Mouse (Mus musculus) midbrain, embryonic 11.5 days (tissue): ENCODE data around the gene Chrd. TPM values are rescaled to one million over a fixed set of nuclear protein-coding genes. Genes with fewer than 3 reads are reported as not detected.
A peak's percentile ranks its signal among the peaks of the same experiment; 100 is the strongest.

Source experiments
- ATAC-seq: fragments of 200-750 bp; cut with Nextera tagmentation; 2 replicates; pipeline ENCODE4 v1.8.0; 2017; ENCODE audit warnings: moderate TSS enrichment, moderate library complexity; ENCODE audit not compliant: low FRiP score
- DNase-seq: peaks from one replicate; pipeline ENCODE4 v3.0.0; 2015; ENCODE audit warnings: low spot score; ENCODE audit errors: missing footprints
- H3K27ac ChIP-seq: fragments of 300-500 bp; sonication (generic); 2 replicates; pipeline ENCODE4 v1.5.1; 2014; ENCODE audit warnings: low read depth, low read length
- H3K27me3 ChIP-seq: fragments of 300-500 bp; sonication (generic); 2 replicates; pipeline ENCODE4 v1.6.1; 2014; ENCODE audit warnings: mild to moderate bottlenecking, low read length, moderate library complexity, mixed read lengths; ENCODE audit not compliant: control insufficient read depth, insufficient read depth
- H3K36me3 ChIP-seq: fragments of 300-500 bp; sonication (generic); 2 replicates; pipeline ENCODE4 v1.6.1; 2014; ENCODE audit warnings: mild to moderate bottlenecking, low read length, moderate library complexity, mixed read lengths; ENCODE audit not compliant: control insufficient read depth, insufficient read depth
- H3K4me1 ChIP-seq: fragments of 300-500 bp; sonication (generic); 2 replicates; pipeline ENCODE4 v1.6.1; 2014; ENCODE audit warnings: low read length; ENCODE audit not compliant: control insufficient read depth, insufficient read depth
- H3K4me2 ChIP-seq: fragments of 300-500 bp; sonication (generic); 2 replicates; pipeline ENCODE4 v1.6.1; 2014; ENCODE audit warnings: mild to moderate bottlenecking, moderate library complexity
- H3K4me3 ChIP-seq: fragments of 300-500 bp; sonication (generic); 2 replicates; pipeline ENCODE4 v1.5.1; 2014; ENCODE audit warnings: low read depth, low read length
- H3K9ac ChIP-seq: fragments of 300-500 bp; sonication (generic); 2 replicates; pipeline ENCODE4 v1.6.1; 2014; ENCODE audit warnings: low read length
- H3K9me3 ChIP-seq: fragments of 300-500 bp; sonication (generic); 2 replicates; pipeline ENCODE4 v1.6.1; 2016; ENCODE audit warnings: low read length; ENCODE audit not compliant: control insufficient read depth
- whole genome bisulfite sequencing: fragments of 180-500 bp; shearing (Covaris S2); extraction: QIAGEN DNeasy Blood & Tissue Kit; methylation state at CpG from one replicate; pipeline ENCODE4 v1.1.7; 2014; 5-methylcytosine and 5-hydroxymethylcytosine counted together
- polyA plus RNA-seq: library from polyadenylated mRNA; unstranded; fragments of >200 nt; fragmentation: Nextera tagmentation; extraction: Ambion mirVana; gene quantifications from 2 replicates; pipeline ENCODE4 v1.2.1, GENCODE M21; 2014

Gene Chrd
- polyA plus RNA-seq, 1 experiment from 2014 or later, result 2.7 TPM

DNA sequence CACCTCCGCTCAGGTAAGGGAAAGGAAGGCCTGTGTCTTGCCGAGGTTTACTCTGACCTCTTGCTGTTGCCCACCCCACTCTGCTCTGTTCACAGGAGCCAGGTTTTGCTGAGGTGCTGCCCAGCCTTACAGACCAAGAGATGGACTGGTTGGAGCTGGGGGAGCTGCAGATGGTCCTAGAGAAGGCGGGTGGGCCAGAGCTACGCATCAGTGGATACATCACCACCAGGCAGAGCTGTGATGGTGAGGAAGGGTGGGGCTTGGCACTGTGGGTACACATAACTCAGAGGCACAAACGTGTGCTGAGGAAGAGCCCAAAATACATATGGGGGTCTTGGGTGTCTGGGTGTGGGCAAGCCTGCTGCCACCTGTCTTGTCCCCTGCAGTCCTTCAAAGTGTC, 2.7 kb downstream of the Chrd start:
- Histone ChIP-seq H3K36me3 (no peaks in the 10 kb centered on the region), H3K9me3 (no peaks in the 10 kb centered on the region), H3K4me1 (peaks cover 18% of the 10 kb centered on the region), H3K27ac (no peak overlapping the region), H3K4me3 (no peak overlapping the region), H3K4me2 (no peak overlapping the region), H3K9ac (no peak overlapping the region), H3K27me3 (peaks cover 27% of the 10 kb centered on the region)
- ATAC-seq, result no peak
- no peak for DNase-seq
- 82% methylated on average over 5 of the region's 5 CpGs for WGBS

DNA sequence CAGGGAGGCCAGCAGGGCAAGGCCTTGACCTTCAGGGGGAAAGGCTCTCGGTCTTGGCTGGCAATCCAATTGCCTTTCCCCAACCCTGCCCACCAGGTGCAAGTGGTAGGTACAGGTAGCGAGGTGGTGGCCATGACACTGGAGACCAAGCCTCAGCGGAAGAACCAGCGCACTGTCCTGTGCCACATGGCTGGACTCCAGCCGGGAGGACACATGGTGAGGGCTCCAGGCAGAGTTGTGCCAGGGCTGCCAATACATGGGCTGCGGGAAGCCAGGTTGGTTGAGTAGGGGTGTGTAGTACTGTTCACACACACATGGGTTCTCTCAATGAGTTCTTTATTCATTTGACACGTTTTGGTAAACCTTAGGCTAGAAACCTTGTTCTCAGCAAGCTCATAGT, 3.2 kb downstream of the Chrd start:
- no peak for ATAC-seq
- Histone ChIP-seq H3K27ac (no peak overlapping the region), H3K36me3 (no peaks in the 10 kb centered on the region), H3K27me3 (peaks cover 27% of the 10 kb centered on the region), H3K9ac (no peak overlapping the region), H3K4me1 (peaks cover 18% of the 10 kb centered on the region), H3K9me3 (no peaks in the 10 kb centered on the region), H3K4me3 (no peak overlapping the region), H3K4me2 (no peak overlapping the region)
- 83% methylated on average over 7 of the region's 7 CpGs for WGBS
- DNase-seq, result no peak

DNA sequence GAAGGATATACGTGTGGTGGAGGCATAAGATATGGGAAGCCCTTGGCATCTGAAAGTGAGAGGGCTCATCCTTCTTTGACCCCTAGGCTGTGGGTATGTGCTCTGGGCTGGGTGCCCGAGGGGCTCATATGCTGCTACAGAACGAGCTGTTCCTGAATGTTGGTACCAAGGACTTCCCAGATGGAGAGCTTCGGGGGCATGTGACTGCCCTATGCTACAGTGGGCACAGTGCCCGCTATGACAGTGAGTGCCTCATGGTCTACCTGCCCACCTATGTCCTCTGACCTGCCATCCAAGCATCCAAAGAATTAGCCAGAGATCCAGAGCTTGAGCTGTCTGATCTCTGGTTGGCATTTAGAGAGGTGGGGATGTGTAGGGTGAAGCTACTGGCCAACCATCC, 3.9 kb downstream of the Chrd start:
- Histone ChIP-seq H3K4me3 (no peak overlapping the region), H3K4me2 (no peak overlapping the region), H3K4me1 (peaks cover 18% of the 10 kb centered on the region), H3K9ac (no peak overlapping the region), H3K9me3 (no peaks in the 10 kb centered on the region), H3K27ac (no peak overlapping the region), H3K36me3 (no peaks in the 10 kb centered on the region), H3K27me3 (peaks cover 27% of the 10 kb centered on the region)
- ATAC-seq (no peak), DNase-seq (no peak)
- 89% methylated on average over 5 of the region's 5 CpGs for WGBS

DNA sequence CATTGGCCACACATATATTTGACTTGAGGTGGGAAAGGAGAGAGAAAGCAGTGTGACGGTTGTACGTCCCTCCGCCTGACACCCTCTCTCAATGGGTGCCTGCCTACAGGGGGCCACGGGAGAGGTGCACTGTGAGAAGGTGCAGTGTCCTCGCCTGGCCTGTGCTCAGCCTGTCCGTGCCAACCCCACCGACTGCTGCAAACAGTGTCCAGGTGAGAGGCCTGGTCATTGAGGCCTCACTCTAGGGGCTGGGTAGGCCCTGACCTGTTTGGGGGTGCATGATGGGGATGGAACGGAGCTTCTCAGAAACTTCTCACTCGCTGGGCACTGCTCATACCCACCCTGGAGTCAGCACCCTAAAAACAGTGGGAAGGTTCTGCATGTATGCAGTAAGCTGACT, 6.9 kb downstream of the Chrd start:
- Histone ChIP-seq H3K27ac (no peak overlapping the region), H3K27me3 (peaks cover 12% of the 10 kb centered on the region), H3K9ac (no peak overlapping the region), H3K36me3 (no peaks in the 10 kb centered on the region), H3K9me3 (no peaks in the 10 kb centered on the region), H3K4me1 (no peaks in the 10 kb centered on the region), H3K4me3 (no peak overlapping the region), H3K4me2 (no peak overlapping the region)
- ATAC-seq (no peak), DNase-seq (no peak)
- 93% methylated on average over 9 of the region's 9 CpGs for WGBS

DNA sequence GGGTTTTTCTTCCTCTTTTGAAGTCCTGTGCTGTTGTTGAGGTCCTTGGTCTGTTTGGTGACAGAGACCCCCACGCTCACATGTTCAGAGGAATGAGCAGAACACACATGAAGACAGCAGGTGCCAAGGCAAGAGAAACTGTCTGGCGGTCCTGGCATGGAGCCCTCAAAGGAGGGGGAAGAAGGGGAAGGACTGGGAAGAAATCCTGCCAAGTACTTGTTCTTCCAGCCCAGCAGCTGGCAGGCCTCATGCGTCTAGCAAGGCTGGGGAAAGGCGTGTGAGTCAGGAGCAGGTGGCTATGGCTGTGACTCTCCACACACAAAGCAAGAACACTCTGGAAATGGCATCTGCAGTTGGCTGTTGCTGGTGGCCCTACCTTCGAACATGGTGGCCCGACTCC, 13.7 kb downstream of the Chrd start:
- no peak for ATAC-seq
- WGBS, result 90% methylated on average over 6 of the region's 6 CpGs
- Histone ChIP-seq H3K4me3 (no peak overlapping the region), H3K36me3 (no peaks in the 10 kb centered on the region), H3K27ac (no peak overlapping the region), H3K9ac (no peak overlapping the region), H3K27me3 (no peaks in the 10 kb centered on the region), H3K9me3 (no peaks in the 10 kb centered on the region), H3K4me2 (no peak overlapping the region), H3K4me1 (no peaks in the 10 kb centered on the region)
- no peak for DNase-seq

DNA sequence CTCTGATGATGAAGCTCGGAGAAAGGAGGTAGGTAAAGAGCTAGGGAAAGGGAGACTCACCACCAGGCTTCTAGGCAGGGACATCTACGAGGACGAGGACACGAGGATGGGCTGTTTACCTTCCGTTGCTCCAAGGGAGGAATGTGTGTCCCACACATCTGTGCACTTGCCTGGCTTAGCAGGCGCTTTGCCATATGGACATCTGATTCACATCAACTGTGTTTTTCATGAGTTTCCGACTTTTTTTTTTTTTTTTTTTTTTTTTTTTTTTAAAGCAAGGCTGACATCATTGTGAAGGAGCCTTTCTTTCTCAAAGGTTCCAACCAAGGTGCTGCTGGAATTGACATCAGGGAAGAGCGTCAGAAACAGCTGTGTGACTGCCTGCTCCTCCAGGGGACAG, 17.6 kb downstream of the Chrd start:
- no peak for DNase-seq
- H3K27me3 ChIP-seq, result no peaks in the 10 kb centered on the region
- ATAC-seq, result no peak
- no peak overlapping the region for H3K4me3 ChIP-seq
- H3K9me3 ChIP-seq, result no peaks in the 10 kb centered on the region
- H3K4me1 ChIP-seq, result no peaks in the 10 kb centered on the region
- WGBS, result 60% methylated on average over 8 of the region's 8 CpGs
- no peaks in the 10 kb centered on the region for H3K36me3 ChIP-seq
- no peak overlapping the region for H3K9ac ChIP-seq
- no peak overlapping the region for H3K27ac ChIP-seq
- H3K4me2 ChIP-seq, result no peak overlapping the region

DNA sequence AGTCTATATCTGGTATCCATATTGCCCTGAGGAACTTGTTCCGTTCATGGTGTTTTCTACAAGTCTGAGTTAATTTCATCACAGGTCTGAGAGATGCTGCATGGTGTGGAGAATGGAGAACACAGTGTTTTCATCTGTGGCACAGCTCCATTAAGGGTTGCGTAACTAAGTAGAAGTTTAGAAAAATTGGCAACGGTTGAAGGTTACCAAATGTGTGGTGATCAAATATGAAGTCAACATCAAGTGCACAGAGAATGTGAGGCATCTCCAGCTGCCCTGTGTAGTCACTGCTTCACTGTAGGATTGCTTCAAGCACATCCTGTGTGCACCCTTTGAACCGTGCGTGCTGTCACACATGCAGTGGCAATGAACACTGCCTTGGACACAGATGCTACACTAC, 23.1 kb downstream of the Chrd start:
- Histone ChIP-seq H3K4me1 (no peaks in the 10 kb centered on the region), H3K9ac (no peak overlapping the region), H3K4me3 (no peak overlapping the region), H3K4me2 (no peak overlapping the region), H3K9me3 (no peaks in the 10 kb centered on the region), H3K36me3 (no peaks in the 10 kb centered on the region), H3K27ac (no peak overlapping the region), H3K27me3 (no peaks in the 10 kb centered on the region)
- ATAC-seq (no peak), DNase-seq (no peak)
- WGBS, result 91% methylated on average over 5 of the region's 5 CpGs

DNA sequence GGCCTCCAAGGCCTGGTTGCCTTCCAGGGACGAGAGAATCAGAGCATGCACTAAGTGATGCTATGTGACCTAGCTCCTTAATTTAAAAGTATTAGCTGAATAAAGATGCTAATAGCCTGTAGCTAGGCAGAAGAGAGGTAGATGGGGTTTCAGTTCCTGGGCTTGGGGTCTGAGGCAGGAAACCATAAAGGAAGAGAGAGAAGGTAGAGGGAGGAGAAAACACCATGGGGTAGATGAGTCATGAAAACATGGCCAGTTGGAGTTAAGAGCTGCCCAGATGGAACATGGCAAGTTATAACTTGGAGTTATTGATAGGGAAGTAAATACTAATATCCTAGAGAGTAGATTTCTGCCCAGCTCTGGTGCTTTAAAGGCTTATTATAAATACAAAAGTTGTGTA, 24.5 kb downstream of the Chrd start:
- Histone ChIP-seq H3K36me3 (no peaks in the 10 kb centered on the region), H3K27me3 (no peaks in the 10 kb centered on the region), H3K4me3 (no peak overlapping the region), H3K9me3 (no peaks in the 10 kb centered on the region), H3K4me2 (no peak overlapping the region), H3K27ac (no peak overlapping the region), H3K4me1 (no peaks in the 10 kb centered on the region), H3K9ac (no peak overlapping the region)
- DNase-seq (no peak), ATAC-seq (no peak)
- WGBS, result 75% methylated on average over 1 of the region's 1 CpGs

DNA sequence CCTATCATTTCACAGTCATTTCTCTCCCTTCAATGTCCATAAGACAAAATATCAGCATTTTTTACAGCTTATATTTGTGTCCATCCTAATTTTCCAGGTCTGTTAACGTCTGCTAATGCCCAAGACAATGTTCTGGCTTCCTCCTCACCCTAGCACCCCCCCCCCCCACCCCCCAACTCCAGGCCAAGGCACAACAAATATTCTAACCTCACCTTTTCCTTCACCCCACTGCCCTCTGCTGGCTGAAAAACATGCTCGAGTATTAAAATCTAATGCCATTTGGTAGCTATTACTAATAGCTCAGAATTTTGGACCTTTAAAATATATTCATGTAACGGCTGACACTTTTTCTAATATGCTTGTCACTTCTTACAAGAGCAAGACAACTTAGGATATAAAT, 28.8 kb downstream of the Chrd start:
- Histone ChIP-seq H3K4me2 (no peak overlapping the region), H3K9me3 (no peaks in the 10 kb centered on the region), H3K9ac (no peak overlapping the region), H3K27ac (no peak overlapping the region), H3K36me3 (no peaks in the 10 kb centered on the region), H3K4me1 (no peaks in the 10 kb centered on the region), H3K4me3 (no peak overlapping the region), H3K27me3 (no peaks in the 10 kb centered on the region)
- DNase-seq, result no peak
- ATAC-seq, result no peak
- 14% methylated on average over 3 of the region's 3 CpGs for WGBS

DNA sequence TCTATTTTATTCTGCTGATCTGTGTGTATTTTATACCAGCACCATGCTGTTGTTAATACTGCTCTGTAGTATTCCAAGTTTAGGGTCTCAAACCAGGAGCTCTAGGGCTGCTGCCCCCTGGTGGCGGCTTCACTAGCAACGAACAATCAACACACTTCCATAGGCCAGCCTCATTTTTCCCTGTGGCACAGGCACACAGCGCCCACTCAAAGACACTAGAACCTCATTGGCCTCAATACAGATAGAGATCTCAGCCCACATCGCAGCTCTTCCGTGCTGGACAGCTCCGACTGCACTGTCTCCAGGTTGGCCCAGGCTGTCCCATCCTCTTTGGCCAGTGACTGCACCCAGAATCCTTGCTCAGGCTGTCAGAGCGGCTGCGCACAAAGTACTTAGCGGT, 32.3 kb downstream of the Chrd start:
- Histone ChIP-seq H3K36me3 (no peaks in the 10 kb centered on the region), H3K4me2 (no peak overlapping the region), H3K27me3 (no peaks in the 10 kb centered on the region), H3K9me3 (no peaks in the 10 kb centered on the region), H3K9ac (no peak overlapping the region), H3K4me1 (no peaks in the 10 kb centered on the region), H3K27ac (no peak overlapping the region), H3K4me3 (no peak overlapping the region)
- ATAC-seq (no peak), DNase-seq (peak; percentile 89)
- WGBS, result 49% methylated on average over 9 of the region's 9 CpGs
